Mouse (Mus musculus) C2C12 (cell line): ENCODE data around the gene Clec1b.

Source experiments
- CEBPB ChIP-seq: IDR thresholded peaks from one replicate; pipeline ENCODE4 v1.6.1; 2011; ENCODE audit warnings: low read depth, mild to moderate bottlenecking, control low read depth, moderate library complexity
- CTCF ChIP-seq: IDR thresholded peaks from one replicate; pipeline ENCODE4 v1.5.1; 2011; ENCODE audit not compliant: control insufficient read depth, insufficient read depth, insufficient read length
- FOSL1 ChIP-seq: IDR thresholded peaks from one replicate; pipeline ENCODE4 v1.8.0; 2011; ENCODE audit warnings: mild to moderate bottlenecking, low read length; ENCODE audit not compliant: poor library complexity, insufficient read depth, severe bottlenecking
- MAX ChIP-seq: IDR thresholded peaks from one replicate; pipeline ENCODE4 v1.6.1; 2011; ENCODE audit warnings: mild to moderate bottlenecking, control low read depth
- MYOD1 ChIP-seq: IDR thresholded peaks from one replicate; pipeline ENCODE4 v1.6.1; 2011; ENCODE audit warnings: low read depth; ENCODE audit not compliant: control insufficient read depth, insufficient read length
- MYOG ChIP-seq: IDR thresholded peaks from one replicate; pipeline ENCODE4 v1.6.1; 2011; ENCODE audit not compliant: control insufficient read depth, insufficient read length; ENCODE audit errors: extremely low read depth
- USF1 ChIP-seq: IDR thresholded peaks from one replicate; pipeline ENCODE4 v1.6.1; 2011; ENCODE audit warnings: low read depth, mild to moderate bottlenecking, control low read depth, moderate library complexity

DNA sequence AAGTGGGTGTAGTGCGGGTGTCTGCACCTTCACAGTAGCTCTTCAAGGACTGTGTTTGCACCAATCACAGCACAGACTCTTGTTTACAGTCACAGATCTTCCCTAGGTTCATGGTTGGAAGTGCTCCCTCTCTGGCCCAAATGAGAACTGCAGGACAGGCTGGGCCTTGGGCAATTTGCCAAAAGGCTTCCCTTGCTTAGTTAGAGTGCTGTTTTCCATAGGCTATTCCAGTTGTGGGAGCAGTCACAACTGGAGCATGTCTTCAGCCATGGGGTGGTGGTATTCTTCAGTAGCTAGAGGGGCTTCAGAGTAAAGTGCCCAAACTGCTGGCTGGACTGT lies 26.6 kb downstream of the Clec1b start:
- TF ChIP-seq CTCF, result peak; percentile 14
- TF ChIP-seq MAX, result no peak
- no peak for TF ChIP-seq MYOD1
- no peak for TF ChIP-seq USF1
- no peak for TF ChIP-seq CEBPB
- TF ChIP-seq MYOG, result no peak
- no peak for TF ChIP-seq FOSL1
